Mouse (Mus musculus) testis, adult 2 months (tissue): ENCODE data around the gene Hoxb8. TPM values are rescaled to one million over a fixed set of nuclear protein-coding genes. Genes with fewer than 3 reads are reported as not detected.

ENCODE experiments used
- H3K27ac ChIP-seq: fragments of 200-500 bp; 2 replicates; pipeline ENCODE4 v1.5.1; 2012; ENCODE audit warnings: low read depth, low read length; ENCODE audit not compliant: control insufficient read depth, insufficient read depth
- H3K27me3 ChIP-seq: fragments of 200-500 bp; 2 replicates; pipeline ENCODE4 v1.6.1; 2012; ENCODE audit warnings: mild to moderate bottlenecking, low read length, moderate library complexity; ENCODE audit not compliant: control insufficient read depth, insufficient read depth
- H3K36me3 ChIP-seq: fragments of 200-500 bp; 2 replicates; pipeline ENCODE4 v1.6.1; 2012; ENCODE audit warnings: mild to moderate bottlenecking, low read length; ENCODE audit not compliant: control insufficient read depth, insufficient read depth
- H3K4me1 ChIP-seq: fragments of 200-500 bp; 2 replicates; pipeline ENCODE4 v1.6.1; 2012; ENCODE audit warnings: low read length; ENCODE audit not compliant: control insufficient read depth, insufficient read depth
- H3K4me3 ChIP-seq: fragments of 200-500 bp; 2 replicates; pipeline ENCODE4 v1.5.1; 2012; ENCODE audit warnings: low read depth, mild to moderate bottlenecking, low read length, moderate library complexity, mixed read lengths; ENCODE audit not compliant: control insufficient read depth
- CTCF ChIP-seq: fragments of 200-500 bp; IDR thresholded peaks from 2 replicates; pipeline ENCODE4 v1.5.1; 2012; ENCODE audit warnings: low read depth, mild to moderate bottlenecking, inconsistent platforms, low read length, moderate library complexity; ENCODE audit not compliant: control insufficient read depth, insufficient read depth, insufficient replicate concordance
- POLR2A ChIP-seq: fragments of 200-500 bp; IDR thresholded peaks from 2 replicates; pipeline ENCODE4 v1.6.1; 2012; ENCODE audit warnings: low read depth, mild to moderate bottlenecking, inconsistent platforms, low read length, moderate library complexity; ENCODE audit not compliant: control insufficient read depth
- polyA plus RNA-seq: library from polyadenylated mRNA; depleted of rRNA; stranded (reverse); fragments of >200 nt; gene quantifications from 2 replicates; pipeline ENCODE4 v1.2.3, GENCODE M21; 2012

The Hoxb8 gene
- polyA plus RNA-seq, 1 experiment, result 0.11 TPM

DNA sequence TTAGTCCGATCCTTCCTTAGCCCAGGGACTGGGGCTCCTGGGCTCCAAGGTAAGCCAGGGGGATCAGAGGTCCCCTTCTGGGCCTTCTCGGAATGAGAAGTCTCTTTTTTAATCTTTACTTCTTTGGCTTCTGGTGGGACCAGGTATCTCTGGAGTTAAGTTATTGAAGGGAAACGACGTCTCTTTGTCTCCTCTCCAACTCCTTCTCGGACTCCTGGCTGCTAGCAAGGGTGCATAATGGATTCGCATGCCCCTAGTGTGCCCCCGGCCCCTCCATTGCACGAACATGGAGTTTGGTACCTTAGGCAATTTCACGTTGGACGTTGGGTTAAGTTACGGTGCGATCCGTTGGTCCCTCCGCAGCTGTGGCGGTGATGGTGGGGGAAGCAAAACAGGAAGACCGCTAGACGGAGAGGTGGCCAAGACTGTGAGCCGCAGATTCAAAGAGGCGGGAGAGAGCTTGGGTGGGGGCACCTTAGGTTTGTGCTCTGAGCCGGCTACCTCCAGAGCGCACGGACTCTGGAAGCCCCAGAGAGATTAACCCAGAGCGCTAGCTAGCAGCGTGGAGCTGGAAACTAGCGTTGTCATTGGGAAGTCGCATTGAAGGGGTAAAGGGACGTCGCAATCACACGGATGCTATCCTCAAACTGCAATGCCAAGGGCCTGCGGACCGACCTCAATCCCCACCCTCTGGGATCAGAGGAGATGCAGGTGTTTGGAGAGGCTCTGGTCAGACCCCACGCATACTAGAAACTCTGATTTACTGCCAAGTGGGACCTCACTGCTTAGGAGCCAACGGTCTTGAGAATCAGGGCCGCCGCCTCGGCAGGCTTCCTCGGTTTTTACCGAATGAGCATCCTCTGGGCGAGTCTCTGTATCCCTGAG is 26.4 kb upstream of the Hoxb8 start:
- TF ChIP-seq POLR2A (no peak), CTCF (no peak)
- Histone ChIP-seq H3K36me3 (no peaks in the 10 kb centered on the region), H3K4me1 (peaks cover 5% of the 10 kb centered on the region), H3K27me3 (peaks cover 9% of the 10 kb centered on the region), H3K4me3 (no peak overlapping the region), H3K27ac (no peak overlapping the region)

DNA sequence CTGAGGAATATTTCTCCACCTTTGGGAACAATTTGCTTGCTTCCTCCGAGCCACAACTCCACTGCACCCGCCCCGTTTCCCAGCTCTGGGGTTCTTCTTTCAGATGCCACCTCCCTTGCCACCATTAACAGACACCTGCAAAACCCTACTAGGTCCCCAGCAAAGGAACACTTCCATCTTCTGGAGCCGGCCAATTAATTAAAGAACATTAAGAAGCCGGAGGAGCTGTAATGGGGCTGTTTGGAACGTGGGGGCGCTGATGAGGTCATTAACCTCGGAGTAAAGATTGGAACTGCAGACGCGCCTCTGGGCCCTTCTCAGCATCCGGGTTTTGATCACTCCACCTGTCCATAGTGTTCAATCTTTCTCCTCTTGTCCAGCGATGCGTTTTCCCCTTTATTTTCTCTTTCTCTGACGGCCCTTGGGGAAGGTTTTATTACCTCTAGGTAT is 25.7 kb upstream of the Hoxb8 start:
- H3K36me3 ChIP-seq, result no peaks in the 10 kb centered on the region
- TF ChIP-seq CTCF (no peak), POLR2A (no peak)
- peaks cover 7% of the 10 kb centered on the region for H3K4me1 ChIP-seq
- peaks cover 8% of the 10 kb centered on the region for H3K27me3 ChIP-seq
- no peak overlapping the region for H3K4me3 ChIP-seq
- H3K27ac ChIP-seq, result no peak overlapping the region

DNA sequence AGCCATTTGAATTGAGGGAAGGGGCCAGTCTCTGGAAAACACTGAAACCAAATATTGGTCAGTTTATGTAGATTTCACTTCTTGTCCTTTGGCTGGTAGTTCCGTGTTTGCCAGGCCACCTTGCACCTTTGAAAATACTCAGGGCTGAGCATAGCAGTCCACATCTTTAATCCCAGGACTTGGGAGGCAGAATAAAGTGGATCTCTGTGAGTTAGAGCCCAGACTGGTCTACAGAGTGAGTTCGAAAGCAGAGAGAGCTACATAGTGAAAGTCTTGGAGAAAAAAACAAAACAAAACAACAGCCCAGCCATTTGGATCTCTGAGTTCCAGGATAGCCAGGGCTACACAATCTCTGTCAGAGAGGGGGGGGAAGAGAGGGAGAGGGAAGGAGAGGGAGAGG is 24.6 kb upstream of the Hoxb8 start:
- Histone ChIP-seq H3K4me3 (no peak overlapping the region), H3K4me1 (peaks cover 8% of the 10 kb centered on the region), H3K36me3 (no peaks in the 10 kb centered on the region), H3K27me3 (peaks cover 5% of the 10 kb centered on the region), H3K27ac (no peak overlapping the region)
- TF ChIP-seq CTCF (no peak), POLR2A (no peak)

DNA sequence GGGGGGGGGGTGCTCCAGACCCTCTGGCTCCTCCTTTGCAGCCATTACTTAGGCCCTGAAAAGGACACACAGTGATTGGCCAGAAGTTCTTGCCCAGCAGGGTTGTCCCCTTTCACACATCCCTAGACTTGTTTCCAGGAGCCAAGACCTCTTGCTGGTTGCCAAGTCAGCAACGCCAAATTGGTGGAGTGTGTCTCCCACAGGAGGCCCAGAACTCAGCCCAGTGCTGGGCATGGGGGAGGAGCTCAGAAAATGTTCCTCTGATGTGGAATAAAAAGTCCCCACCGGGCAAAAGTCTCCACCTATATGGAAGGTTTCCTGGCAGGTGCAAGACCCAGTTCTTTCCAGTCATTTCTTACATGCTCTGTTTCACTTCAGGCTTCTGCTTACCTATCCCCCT is 22.7 kb upstream of the Hoxb8 start:
- H3K27me3 ChIP-seq, result peaks cover 7% of the 10 kb centered on the region
- no peak overlapping the region for H3K4me3 ChIP-seq
- H3K36me3 ChIP-seq, result no peaks in the 10 kb centered on the region
- peaks cover 8% of the 10 kb centered on the region for H3K4me1 ChIP-seq
- TF ChIP-seq POLR2A, result no peak
- TF ChIP-seq CTCF, result no peak
- H3K27ac ChIP-seq, result no peak overlapping the region

DNA sequence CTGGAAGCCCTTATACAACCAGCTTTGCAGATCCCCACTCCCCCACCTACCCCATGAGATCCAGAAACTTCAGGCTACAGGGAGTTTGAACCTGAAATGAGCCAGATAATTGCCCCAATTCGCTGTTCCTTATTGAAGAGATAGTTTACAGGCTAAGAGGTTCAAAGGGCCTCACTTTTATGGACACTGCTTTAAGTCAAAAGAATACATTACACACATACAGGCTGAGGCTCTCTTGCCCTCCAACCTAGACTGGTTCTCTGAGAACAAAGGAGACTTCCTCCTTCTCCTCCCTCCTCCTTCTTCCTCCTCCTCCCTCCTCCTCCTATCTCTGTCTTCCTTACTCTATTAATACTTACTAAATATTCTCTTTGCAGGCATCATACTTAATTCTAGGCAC is 22.2 kb upstream of the Hoxb8 start:
- no peak overlapping the region for H3K27ac ChIP-seq
- H3K4me1 ChIP-seq, result peaks cover 8% of the 10 kb centered on the region
- no peak overlapping the region for H3K4me3 ChIP-seq
- no peaks in the 10 kb centered on the region for H3K36me3 ChIP-seq
- peaks cover 7% of the 10 kb centered on the region for H3K27me3 ChIP-seq
- TF ChIP-seq CTCF, result no peak
- TF ChIP-seq POLR2A, result no peak

DNA sequence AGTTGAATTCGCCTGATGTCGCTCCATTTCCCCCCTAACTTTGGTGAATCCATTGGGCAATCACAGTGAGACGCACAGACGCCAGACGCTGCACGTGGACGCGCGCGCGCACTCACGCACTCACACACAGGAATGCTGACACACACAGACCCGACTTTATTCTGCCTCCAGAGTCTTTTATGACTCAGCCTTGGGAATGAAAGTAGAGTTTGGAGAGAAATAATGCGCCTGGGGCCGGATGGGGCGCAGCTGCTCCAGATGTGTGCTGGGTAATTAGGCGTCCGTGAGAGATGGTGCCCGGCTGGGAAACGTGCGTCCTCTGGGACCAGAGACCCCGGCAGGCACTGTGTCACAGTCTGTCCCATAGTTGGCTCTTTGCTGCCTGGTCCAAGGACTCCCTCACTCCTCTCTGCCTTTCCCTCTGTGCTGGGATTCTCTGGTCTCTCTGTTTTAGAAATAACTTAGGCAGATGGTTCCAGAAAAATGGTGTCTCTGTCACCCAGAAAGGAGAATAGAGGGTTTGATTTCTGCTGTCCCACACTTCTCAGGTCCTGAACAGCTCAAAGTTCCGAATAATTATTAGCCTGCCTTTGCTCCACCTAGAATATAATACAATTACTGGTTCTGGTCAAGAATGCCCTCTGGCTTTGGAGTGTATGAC is 21.3 kb upstream of the Hoxb8 start:
- TF ChIP-seq POLR2A (no peak), CTCF (no peak)
- peaks cover 8% of the 10 kb centered on the region for H3K4me1 ChIP-seq
- H3K27me3 ChIP-seq, result peaks cover 2% of the 10 kb centered on the region

DNA sequence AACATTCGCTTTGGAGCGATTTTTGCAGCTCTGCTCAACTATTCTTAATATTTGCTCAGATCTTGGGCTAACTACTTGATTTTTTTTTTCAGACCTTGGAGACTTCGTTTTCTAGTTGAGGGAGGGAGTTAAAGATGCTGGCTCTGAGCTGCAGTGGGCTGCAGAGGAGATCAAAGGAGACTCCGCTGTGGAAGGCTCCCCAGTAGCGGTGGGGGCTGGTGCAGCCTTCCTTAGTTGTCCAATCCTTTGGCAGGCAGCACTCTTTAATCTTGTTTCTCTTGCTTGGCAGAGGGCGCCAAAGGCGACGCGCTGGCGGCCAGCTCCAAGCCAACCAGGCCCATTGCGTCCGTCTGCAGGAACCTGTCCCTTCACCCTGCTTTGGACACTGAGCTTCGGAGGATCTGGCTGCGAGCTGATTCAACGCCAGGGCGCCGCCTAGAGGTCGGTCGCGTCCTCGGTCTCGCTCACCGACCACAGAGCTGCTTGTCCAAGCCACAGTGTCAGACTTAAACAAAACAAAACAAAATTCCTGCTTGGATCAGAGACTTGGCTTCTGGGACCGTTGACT is 20.3 kb upstream of the Hoxb8 start:
- Histone ChIP-seq H3K36me3 (no peaks in the 10 kb centered on the region), H3K27ac (no peak overlapping the region), H3K27me3 (peaks cover 2% of the 10 kb centered on the region), H3K4me1 (peaks cover 8% of the 10 kb centered on the region), H3K4me3 (no peak overlapping the region)
- TF ChIP-seq POLR2A (no peak), CTCF (peak; percentile 81; the same call in 1 of the 2 replicates)

More for the DNA sequence above, 21.3 kb upstream of the Hoxb8 start:
- no peak overlapping the region for H3K27ac ChIP-seq
- no peak overlapping the region for H3K4me3 ChIP-seq
- no peaks in the 10 kb centered on the region for H3K36me3 ChIP-seq
